Mouse (Mus musculus) MEL (cell line): ENCODE results near the gene Cd47. TPM values are rescaled to one million over a fixed set of nuclear protein-coding genes. Genes with fewer than 3 reads are reported as not detected.

ENCODE experiments used
- DNase-seq: peaks from one replicate; pipeline ENCODE4 v3.0.0; 2011; ENCODE audit warnings: low read depth, low spot score
- H3K27ac ChIP-seq: 2 replicates; pipeline ENCODE4 v1.5.1; 2012; ENCODE audit warnings: low read depth, mild to moderate bottlenecking, control low read depth, low read length, moderate library complexity; ENCODE audit not compliant: control insufficient read depth
- H3K27me3 ChIP-seq, 2 experiments: fragments of 150-350 bp in 1 of 2; sonication (generic) in 1 of 2; 2 replicates each; pipeline ENCODE4 v1.6.1; 2012; ENCODE audit warnings: low read length in 2 of 2, mild to moderate bottlenecking in 2 of 2, improper control_type of control experiment in 1 of 2, moderate library complexity in 1 of 2; ENCODE audit not compliant: insufficient read depth in 2 of 2, control insufficient read depth in 1 of 2
- H3K36me3 ChIP-seq, 2 experiments: 2 replicates each; pipeline ENCODE4 v1.6.1; 2012 to 2014; ENCODE audit warnings: low read length in 2 of 2, improper control_type of control experiment in 1 of 2, inconsistent platforms in 1 of 2, mild to moderate bottlenecking in 1 of 2; ENCODE audit not compliant: insufficient read depth in 2 of 2, control insufficient read depth in 1 of 2
- H3K4me1 ChIP-seq, 2 experiments: fragments of 150-350 bp in 1 of 2; sonication (generic) in 1 of 2; 2 replicates each; pipeline ENCODE4 v1.6.1; 2012; ENCODE audit warnings: low read length in 2 of 2, improper control_type of control experiment in 1 of 2, mild to moderate bottlenecking in 1 of 2; ENCODE audit not compliant: insufficient read depth in 2 of 2, control insufficient read depth in 1 of 2
- H3K4me3 ChIP-seq, 2 experiments: fragments of 150-350 bp in 1 of 2; sonication (generic) in 1 of 2; 2 replicates each; pipeline ENCODE4 v1.5.1; 2012; ENCODE audit warnings: low read depth in 2 of 2, low read length in 2 of 2, mild to moderate bottlenecking in 2 of 2, moderate library complexity in 2 of 2, control low read depth in 1 of 2, improper control_type of control experiment in 1 of 2; ENCODE audit not compliant: control insufficient read depth in 1 of 2, insufficient read depth in 1 of 2
- H3K79me2 ChIP-seq: 2 replicates; pipeline ENCODE4 v1.6.1; 2012; ENCODE audit warnings: mild to moderate bottlenecking, low read length, moderate library complexity; ENCODE audit not compliant: control insufficient read depth, poor library complexity, insufficient read depth
- H3K9ac ChIP-seq: 2 replicates; pipeline ENCODE4 v1.6.1; 2012; ENCODE audit warnings: low read depth, mild to moderate bottlenecking, control low read depth, low read length, moderate library complexity; ENCODE audit not compliant: control insufficient read depth, poor library complexity, severe bottlenecking
- H3K9me3 ChIP-seq: fragments of 150-350 bp; sonication (generic); replicated peaks from 2 replicates; pipeline ENCODE4 v1.6.1; 2012; ENCODE audit warnings: mild to moderate bottlenecking, low read length, improper control_type of control experiment, moderate library complexity; ENCODE audit not compliant: insufficient read depth
- BHLHE40 ChIP-seq: IDR thresholded peaks from 2 replicates; pipeline ENCODE4 v1.6.1; 2012; ENCODE audit warnings: low read depth, mild to moderate bottlenecking, inconsistent platforms, low read length, improper control_type of control experiment, borderline replicate concordance
- CHD1 ChIP-seq: IDR thresholded peaks from 2 replicates; pipeline ENCODE4 v1.6.1; 2012; ENCODE audit warnings: low read depth, mild to moderate bottlenecking, inconsistent platforms, low read length, improper control_type of control experiment
- EP300 ChIP-seq, 2 experiments: IDR thresholded peaks; 2 replicates each; pipeline ENCODE4 v1.6.1; 2011; ENCODE audit warnings: improper control_type of control experiment in 2 of 2, low read length in 2 of 2, low read depth in 1 of 2, mild to moderate bottlenecking in 1 of 2
- ETS1 ChIP-seq: IDR thresholded peaks from 2 replicates; pipeline ENCODE4 v1.6.1; 2012; ENCODE audit warnings: low read depth, mild to moderate bottlenecking, inconsistent platforms, low read length, improper control_type of control experiment, moderate library complexity
- GATA1 ChIP-seq: IDR thresholded peaks from 2 replicates; pipeline ENCODE4 v1.6.1; 2011; ENCODE audit warnings: low read depth, low read length, improper control_type of control experiment
- HCFC1 ChIP-seq: IDR thresholded peaks from 2 replicates; pipeline ENCODE4 v1.6.1; 2012; ENCODE audit warnings: low read depth, mild to moderate bottlenecking, inconsistent platforms, low read length, improper control_type of control experiment, moderate library complexity
- JUND ChIP-seq: IDR thresholded peaks from 2 replicates; pipeline ENCODE4 v1.6.1; 2011; ENCODE audit warnings: low read depth, mild to moderate bottlenecking, improper control_type of control experiment, low read length
- KAT2A ChIP-seq: conservative IDR thresholded peaks from 2 replicates; pipeline ENCODE4 v1.6.1; 2012; ENCODE audit warnings: low read depth, low read length, improper control_type of control experiment, inconsistent platforms
- MXI1 ChIP-seq: IDR thresholded peaks from 2 replicates; pipeline ENCODE4 v1.6.1; 2011; ENCODE audit warnings: mild to moderate bottlenecking, low read depth, low read length, improper control_type of control experiment
- MYB ChIP-seq: IDR thresholded peaks from 2 replicates; pipeline ENCODE4 v1.6.1; 2011; ENCODE audit warnings: mild to moderate bottlenecking, low read depth, low read length, improper control_type of control experiment
- MYC ChIP-seq: IDR thresholded peaks from 2 replicates; pipeline ENCODE4 v1.6.1; 2011; ENCODE audit warnings: low read depth, mild to moderate bottlenecking, low read length, improper control_type of control experiment, moderate library complexity
- NELFE ChIP-seq: IDR thresholded peaks from 2 replicates; pipeline ENCODE4 v1.6.1; 2011; ENCODE audit warnings: low read depth, low read length, improper control_type of control experiment
- RAD21 ChIP-seq: IDR thresholded peaks from 2 replicates; pipeline ENCODE4 v1.6.1; 2011; ENCODE audit warnings: mild to moderate bottlenecking, low read depth, low read length, improper control_type of control experiment
- SMC3 ChIP-seq: IDR thresholded peaks from 2 replicates; pipeline ENCODE4 v1.6.1; 2011; ENCODE audit warnings: low read depth, low read length, improper control_type of control experiment
- TAL1 ChIP-seq: IDR thresholded peaks from 2 replicates; pipeline ENCODE4 v1.6.1; 2012; ENCODE audit warnings: mild to moderate bottlenecking, inconsistent platforms, low read length, moderate library complexity, mixed read lengths
- TCF12 ChIP-seq: IDR thresholded peaks from 2 replicates; pipeline ENCODE4 v1.6.1; 2014; ENCODE audit warnings: low read depth, mild to moderate bottlenecking, inconsistent platforms, low read length, improper control_type of control experiment, moderate library complexity
- USF1 ChIP-seq: IDR thresholded peaks from 2 replicates; pipeline ENCODE4 v1.6.1; 2014; ENCODE audit warnings: low read depth, mild to moderate bottlenecking, inconsistent platforms, low read length, improper control_type of control experiment, moderate library complexity
- ZKSCAN1 ChIP-seq: IDR thresholded peaks from 2 replicates; pipeline ENCODE4 v1.6.1; 2012; ENCODE audit warnings: low read depth, mild to moderate bottlenecking, inconsistent platforms, low read length, improper control_type of control experiment, moderate library complexity
- polyA plus RNA-seq, 2 experiments: library from polyadenylated mRNA; stranded (reverse) in 1 of 2; unstranded in 1 of 2; fragments of >175 nt in 1 of 2; fragments of >200 nt in 1 of 2; gene quantifications; 2 replicates each; pipeline versions ENCODE4 v1.2.1 to v1.2.4; 2012; ENCODE audit warnings: low replicate concordance in 2 of 2, low read depth in 1 of 2; ENCODE audit not compliant: insufficient read length in 2 of 2, insufficient read depth in 1 of 2, missing spikeins in 1 of 2
- total RNA-seq: library from RNA; depleted of rRNA; stranded (reverse); fragments of 300-350 nt; gene quantifications from 2 replicates; pipeline ENCODE4 v1.2.3, GENCODE M21; 2012

The Cd47 gene
- total and polyA plus RNA-seq, 3 experiments = 45.9 to 57.5 (median 51.7) TPM

GRCm38 (mm10) chr16:49834130-49834693 lies 33.9 kb downstream of the Cd47 start:
- H3K9ac ChIP-seq = no peak overlapping the region
- DNase-seq = peak; percentile 36
- no peaks in the 10 kb centered on the region for H3K9me3 ChIP-seq
- 0 out of 4 replicates have a peak overlapping the region, but pooled peaks of 1 of the 2 experiments have one; percentile 9 for H3K4me3 ChIP-seq
- H3K27me3 ChIP-seq = no peaks in the 10 kb centered on the region
- H3K36me3 ChIP-seq = peaks cover 0 to 21% of the 10 kb centered on the region in 2 experiments; a peak in 2 of 4 replicates
- TF ChIP-seq MYC (no peak), GATA1 (peak; percentile 79), NELFE (no peak), EP300 (IDR thresholded peaks at IDR 0.05; ENCODE audit: low read depth in 1 of 2, low read length in 2 of 2) (peak; percentile 20 to 25; a peak in 2 of 4 replicates), ZKSCAN1 (no peak), CHD1 (no peak), MXI1 (no peak), ETS1 (no peak)
- peaks cover 11 to 13% of the 10 kb centered on the region in 2 experiments for H3K4me1 ChIP-seq
- H3K27ac ChIP-seq = no peak overlapping the region
- H3K79me2 ChIP-seq = no peaks in the 10 kb centered on the region

GRCm38 (mm10) chr16:49836634-49837164 lies 36.4 kb downstream of the Cd47 start:
- Histone ChIP-seq H3K36me3 (peaks cover 0 to 29% of the 10 kb centered on the region in 2 experiments; a peak in 2 of 4 replicates), H3K27me3 (no peaks in the 10 kb centered on the region), H3K9ac (no peak overlapping the region), H3K4me3 (no peak overlapping the region), H3K27ac (no peak overlapping the region), H3K79me2 (no peaks in the 10 kb centered on the region), H3K9me3 (no peaks in the 10 kb centered on the region), H3K4me1 (peaks cover 18 to 21% of the 10 kb centered on the region in 2 experiments)
- TF ChIP-seq TCF12 (no peak), RAD21 (no peak), HCFC1 (no peak), USF1 (no peak), SMC3 (no peak), EP300 (IDR thresholded peaks at IDR 0.05; ENCODE audit: low read depth in 1 of 2, low read length in 2 of 2) (no peak), JUND (no peak), BHLHE40 (no peak), TAL1 (no peak), KAT2A (no peak), MYB (no peak)
- DNase-seq = no peak
